Mouse (Mus musculus): ENCODE results near the gene Dysf.

Gene Dysf

GRCm38 (mm10) chr6:84119731-84120530, 111.5 kb downstream of the Dysf start:
- DNase-seq (ENCODE audit: low spot score): no peak

GRCm38 (mm10) chr6:84124609-84125008, 116.2 kb downstream of the Dysf start:
- no peak for DNase-seq (ENCODE audit: low spot score)

GRCm38 (mm10) chr6:84125101-84125500, 116.7 kb downstream of the Dysf start:
- no peak for DNase-seq (ENCODE audit: low spot score)

GRCm38 (mm10) chr6:84128229-84128628, 119.8 kb downstream of the Dysf start:
- DNase-seq (ENCODE audit: low spot score): no peak

GRCm38 (mm10) chr6:84130867-84131266, 122.5 kb downstream of the Dysf start:
- no peak for DNase-seq (ENCODE audit: low spot score)

- DNase-seq (ENCODE audit: low spot score): no peak
Measured at GRCm38 (mm10) chr6:84131539-84131938, 123.1 kb downstream of the Dysf start.

- DNase-seq (ENCODE audit: low spot score): no peak
Measured at GRCm38 (mm10) chr6:84133053-84133452, 124.7 kb downstream of the Dysf start.

- DNase-seq (ENCODE audit: low spot score): no peak
Measured at GRCm38 (mm10) chr6:84133996-84134721, 125.8 kb downstream of the Dysf start.

GRCm38 (mm10) chr6:84134722-84135394, 126.5 kb downstream of the Dysf start:
- DNase-seq (ENCODE audit: low spot score): peak; percentile 72

GRCm38 (mm10) chr6:84135709-84136108, 127.3 kb downstream of the Dysf start:
- no peak for DNase-seq (ENCODE audit: low spot score)

GRCm38 (mm10) chr6:84136345-84136744, 128.0 kb downstream of the Dysf start:
- DNase-seq (ENCODE audit: low spot score): no peak

GRCm38 (mm10) chr6:84139932-84140331, 131.5 kb downstream of the Dysf start:
- DNase-seq (ENCODE audit: low spot score): no peak

- DNase-seq (ENCODE audit: low spot score): no peak
Measured at GRCm38 (mm10) chr6:84142481-84142880, 134.1 kb downstream of the Dysf start.

GRCm38 (mm10) chr6:84143328-84143727, 134.9 kb downstream of the Dysf start:
- no peak for DNase-seq (ENCODE audit: low spot score)

GRCm38 (mm10) chr6:84144393-84144792, 136.0 kb downstream of the Dysf start:
- no peak for DNase-seq (ENCODE audit: low spot score)

GRCm38 (mm10) chr6:84147206-84148004, 139.0 kb downstream of the Dysf start:
- no peak for DNase-seq (ENCODE audit: low spot score)

GRCm38 (mm10) chr6:84148470-84148869, 140.1 kb downstream of the Dysf start:
- DNase-seq (ENCODE audit: low spot score): no peak

GRCm38 (mm10) chr6:84154508-84154907, 146.1 kb downstream of the Dysf start:
- DNase-seq (ENCODE audit: low spot score): no peak

GRCm38 (mm10) chr6:84155765-84156164, 147.4 kb downstream of the Dysf start:
- no peak for DNase-seq (ENCODE audit: low spot score)

GRCm38 (mm10) chr6:84156481-84157025, 148.2 kb downstream of the Dysf start:
- DNase-seq (ENCODE audit: low spot score): no peak

GRCm38 (mm10) chr6:84159046-84159445, 150.7 kb downstream of the Dysf start:
- no peak for DNase-seq (ENCODE audit: low spot score)

GRCm38 (mm10) chr6:84167612-84168011, 159.2 kb downstream of the Dysf start:
- DNase-seq (ENCODE audit: low spot score): no peak
